Mouse (Mus musculus): ENCODE data around the gene Stard9. TPM values are rescaled to one million over a fixed set of nuclear protein-coding genes. Genes with fewer than 3 reads are reported as not detected.

The Stard9 gene
- polyA plus RNA-seq, 1 experiment from 2014 or later, result 3.5 TPM

- Histone ChIP-seq H3K9me3 (ENCODE audit: control insufficient read depth, low read length) (no peaks in the 10 kb centered on the region), H3K27me3 (replicated peaks; ENCODE audit: control insufficient read depth, insufficient read depth, low read length) (no peaks in the 10 kb centered on the region), H3K4me2 (ENCODE audit: low read length) (no peak overlapping the region), H3K36me3 (ENCODE audit: control insufficient read depth, insufficient read depth, low read length) (no peaks in the 10 kb centered on the region), H3K9ac (ENCODE audit: low read depth, low read length) (no peak overlapping the region), H3K4me3 (ENCODE audit: low read length) (no peak overlapping the region), H3K4me1 (ENCODE audit: control insufficient read depth, insufficient read depth, low read depth, low read length) (no peaks in the 10 kb centered on the region), H3K27ac (ENCODE audit: low read depth, low read length) (no peak overlapping the region)
- ATAC-seq, result no peak
- 74% methylated on average over 4 of the region's 4 CpGs for WGBS
Observed at GRCm38 (mm10) chr2:120646777-120647176, 17.9 kb downstream of the Stard9 start.

- Histone ChIP-seq H3K4me2 (ENCODE audit: low read length) (no peak overlapping the region), H3K36me3 (ENCODE audit: control insufficient read depth, insufficient read depth, low read length) (no peaks in the 10 kb centered on the region), H3K4me3 (ENCODE audit: low read length) (no peak overlapping the region), H3K9me3 (ENCODE audit: control insufficient read depth, low read length) (no peaks in the 10 kb centered on the region), H3K27ac (ENCODE audit: low read depth, low read length) (0 out of 2 replicates have a peak overlapping the region, but pooled peaks have one; percentile 4), H3K27me3 (replicated peaks; ENCODE audit: control insufficient read depth, insufficient read depth, low read length) (no peaks in the 10 kb centered on the region), H3K4me1 (ENCODE audit: control insufficient read depth, insufficient read depth, low read depth, low read length) (no peaks in the 10 kb centered on the region), H3K9ac (ENCODE audit: low read depth, low read length) (no peak overlapping the region)
- 69% methylated on average over 7 of the region's 7 CpGs for WGBS
- no peak for ATAC-seq
Observed at GRCm38 (mm10) chr2:120652256-120652924, 23.5 kb downstream of the Stard9 start.

- Histone ChIP-seq H3K27me3 (replicated peaks; ENCODE audit: control insufficient read depth, insufficient read depth, low read length) (no peaks in the 10 kb centered on the region), H3K36me3 (ENCODE audit: control insufficient read depth, insufficient read depth, low read length) (no peaks in the 10 kb centered on the region), H3K4me2 (ENCODE audit: low read length) (no peak overlapping the region), H3K9me3 (ENCODE audit: control insufficient read depth, low read length) (no peaks in the 10 kb centered on the region), H3K4me1 (ENCODE audit: control insufficient read depth, insufficient read depth, low read depth, low read length) (no peaks in the 10 kb centered on the region), H3K4me3 (ENCODE audit: low read length) (no peak overlapping the region), H3K27ac (ENCODE audit: low read depth, low read length) (no peak overlapping the region), H3K9ac (ENCODE audit: low read depth, low read length) (no peak overlapping the region)
- WGBS, result 76% methylated on average over 7 of the region's 7 CpGs
- no peak for ATAC-seq
Observed at GRCm38 (mm10) chr2:120652925-120653284, 24.0 kb downstream of the Stard9 start.

GRCm38 (mm10) chr2:120654693-120655092, 25.8 kb downstream of the Stard9 start:
- no peak overlapping the region for H3K4me2 ChIP-seq (ENCODE audit: low read length)

GRCm38 (mm10) chr2:120655905-120656304, 27.0 kb downstream of the Stard9 start:
- ATAC-seq, result no peak
- no peak overlapping the region for H3K9ac ChIP-seq (ENCODE audit: low read depth, low read length)
- no peaks in the 10 kb centered on the region for H3K36me3 ChIP-seq (ENCODE audit: control insufficient read depth, insufficient read depth, low read length)
- H3K4me1 ChIP-seq (ENCODE audit: control insufficient read depth, insufficient read depth, low read depth, low read length), result no peaks in the 10 kb centered on the region
- no peaks in the 10 kb centered on the region for H3K9me3 ChIP-seq (ENCODE audit: control insufficient read depth, low read length)
- no peak overlapping the region for H3K27ac ChIP-seq (ENCODE audit: low read depth, low read length)
- no peak overlapping the region for H3K4me3 ChIP-seq (ENCODE audit: low read length)
- H3K27me3 ChIP-seq (replicated peaks; ENCODE audit: control insufficient read depth, insufficient read depth, low read length), result no peaks in the 10 kb centered on the region
- WGBS, result 93% methylated on average over 5 of the region's 5 CpGs
- no peak overlapping the region for H3K4me2 ChIP-seq (ENCODE audit: low read length)

More at GRCm38 (mm10) chr2:120654693-120655092, 25.8 kb downstream of the Stard9 start:
- WGBS, result 85% methylated on average over 2 of the region's 2 CpGs
- no peak overlapping the region for H3K27ac ChIP-seq (ENCODE audit: low read depth, low read length)
- H3K9me3 ChIP-seq (ENCODE audit: control insufficient read depth, low read length), result no peaks in the 10 kb centered on the region
- no peak overlapping the region for H3K4me3 ChIP-seq (ENCODE audit: low read length)
- no peaks in the 10 kb centered on the region for H3K27me3 ChIP-seq (replicated peaks; ENCODE audit: control insufficient read depth, insufficient read depth, low read length)
- no peaks in the 10 kb centered on the region for H3K36me3 ChIP-seq (ENCODE audit: control insufficient read depth, insufficient read depth, low read length)
- no peak for ATAC-seq
- H3K9ac ChIP-seq (ENCODE audit: low read depth, low read length), result no peak overlapping the region
- H3K4me1 ChIP-seq (ENCODE audit: control insufficient read depth, insufficient read depth, low read depth, low read length), result no peaks in the 10 kb centered on the region

GRCm38 (mm10) chr2:120656711-120657110, 27.8 kb downstream of the Stard9 start:
- Histone ChIP-seq H3K27me3 (replicated peaks; ENCODE audit: control insufficient read depth, insufficient read depth, low read length) (no peaks in the 10 kb centered on the region), H3K4me2 (ENCODE audit: low read length) (no peak overlapping the region), H3K4me3 (ENCODE audit: low read length) (no peak overlapping the region), H3K36me3 (ENCODE audit: control insufficient read depth, insufficient read depth, low read length) (no peaks in the 10 kb centered on the region), H3K9ac (ENCODE audit: low read depth, low read length) (no peak overlapping the region), H3K27ac (ENCODE audit: low read depth, low read length) (no peak overlapping the region), H3K9me3 (ENCODE audit: control insufficient read depth, low read length) (no peaks in the 10 kb centered on the region), H3K4me1 (ENCODE audit: control insufficient read depth, insufficient read depth, low read depth, low read length) (no peaks in the 10 kb centered on the region)
- WGBS, result 98% methylated on average over 2 of the region's 2 CpGs
- ATAC-seq, result no peak

GRCm38 (mm10) chr2:120658486-120658885, 29.6 kb downstream of the Stard9 start:
- no peak for ATAC-seq

GRCm38 (mm10) chr2:120659318-120659717, 30.4 kb downstream of the Stard9 start:
- H3K9ac ChIP-seq (ENCODE audit: low read depth, low read length), result no peak overlapping the region
- H3K27ac ChIP-seq (ENCODE audit: low read depth, low read length), result no peak overlapping the region
- no peak overlapping the region for H3K4me2 ChIP-seq (ENCODE audit: low read length)
- no peaks in the 10 kb centered on the region for H3K9me3 ChIP-seq (ENCODE audit: control insufficient read depth, low read length)
- no peak for ATAC-seq
- H3K4me1 ChIP-seq (ENCODE audit: control insufficient read depth, insufficient read depth, low read depth, low read length), result no peaks in the 10 kb centered on the region
- H3K4me3 ChIP-seq (ENCODE audit: low read length), result no peak overlapping the region
- no peaks in the 10 kb centered on the region for H3K27me3 ChIP-seq (replicated peaks; ENCODE audit: control insufficient read depth, insufficient read depth, low read length)
- no peaks in the 10 kb centered on the region for H3K36me3 ChIP-seq (ENCODE audit: control insufficient read depth, insufficient read depth, low read length)

More at GRCm38 (mm10) chr2:120658486-120658885, 29.6 kb downstream of the Stard9 start:
- Histone ChIP-seq H3K9me3 (ENCODE audit: control insufficient read depth, low read length) (no peaks in the 10 kb centered on the region), H3K27ac (ENCODE audit: low read depth, low read length) (no peak overlapping the region), H3K4me1 (ENCODE audit: control insufficient read depth, insufficient read depth, low read depth, low read length) (no peaks in the 10 kb centered on the region), H3K9ac (ENCODE audit: low read depth, low read length) (no peak overlapping the region), H3K36me3 (ENCODE audit: control insufficient read depth, insufficient read depth, low read length) (no peaks in the 10 kb centered on the region), H3K4me2 (ENCODE audit: low read length) (no peak overlapping the region), H3K4me3 (ENCODE audit: low read length) (no peak overlapping the region), H3K27me3 (replicated peaks; ENCODE audit: control insufficient read depth, insufficient read depth, low read length) (no peaks in the 10 kb centered on the region)
- WGBS, result 60% methylated on average over 5 of the region's 5 CpGs

DNA sequence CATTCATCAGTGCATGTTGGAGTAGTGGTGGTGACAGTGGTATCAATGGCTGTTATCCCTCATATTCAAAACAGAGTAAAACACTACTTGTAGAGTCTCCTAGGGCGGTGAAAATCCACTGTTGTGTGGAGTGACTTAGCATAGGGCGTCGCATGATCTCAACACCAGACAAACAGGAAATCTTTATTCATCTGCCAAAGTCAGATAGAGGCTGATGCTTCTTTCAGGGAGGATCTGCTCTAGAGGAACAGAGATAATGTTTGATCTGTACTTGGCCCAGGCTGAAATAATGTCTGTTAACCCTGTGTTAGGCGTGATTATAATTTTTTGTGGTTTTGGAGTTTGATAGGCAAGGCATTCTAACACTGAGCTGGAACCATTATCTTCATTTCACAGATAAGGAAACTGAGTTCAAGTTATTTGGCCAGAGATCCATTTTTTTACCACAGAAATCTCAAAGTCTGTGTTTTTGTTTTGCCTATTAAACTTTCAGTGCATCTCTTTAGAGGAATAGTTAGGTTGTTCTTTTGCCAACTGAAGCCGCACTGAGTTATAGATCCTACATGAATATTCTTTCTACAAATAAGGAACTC, 31.7 kb downstream of the Stard9 start:
- Histone ChIP-seq H3K4me3 (ENCODE audit: low read length) (no peak overlapping the region), H3K27ac (ENCODE audit: low read depth, low read length) (no peak overlapping the region), H3K4me2 (ENCODE audit: low read length) (no peak overlapping the region), H3K9ac (ENCODE audit: low read depth, low read length) (no peak overlapping the region), H3K4me1 (ENCODE audit: control insufficient read depth, insufficient read depth, low read depth, low read length) (no peaks in the 10 kb centered on the region), H3K36me3 (ENCODE audit: control insufficient read depth, insufficient read depth, low read length) (no peaks in the 10 kb centered on the region), H3K27me3 (replicated peaks; ENCODE audit: control insufficient read depth, insufficient read depth, low read length) (no peaks in the 10 kb centered on the region), H3K9me3 (ENCODE audit: control insufficient read depth, low read length) (no peaks in the 10 kb centered on the region)
- WGBS, result 84% methylated on average over 5 of the region's 5 CpGs
- no peak for ATAC-seq
